In the genomic region with DNA sequence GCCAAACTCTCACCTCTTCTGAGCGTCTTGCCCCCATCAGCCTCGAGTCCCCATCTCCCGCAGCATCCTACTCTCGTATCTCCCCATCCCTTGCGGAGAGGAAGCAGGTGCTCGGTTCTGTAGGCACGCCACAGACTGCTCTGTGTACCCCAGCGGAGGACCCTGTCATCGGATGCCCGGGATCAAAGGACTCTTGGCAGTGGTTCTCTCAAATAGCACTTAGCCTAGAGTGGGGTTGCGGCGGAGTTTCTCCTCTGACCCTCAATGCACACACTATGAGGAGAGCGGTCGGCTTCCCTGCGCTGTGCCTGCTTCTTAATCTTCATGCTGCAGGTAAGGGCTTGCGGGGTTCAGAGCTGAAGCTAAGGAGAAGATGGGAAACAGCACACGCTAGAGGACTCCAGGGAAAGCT, we compare ENCODE assay signal across 8 mouse cellular contexts. TPM values are rescaled to one million over a fixed set of nuclear protein-coding genes. Genes with fewer than 3 reads are reported as not detected.
DNase-seq lines count a peak whose midpoint lies in the region; ATAC-seq and TF ChIP-seq lines count a peak whose summit lies in the region.

No protein-coding gene starts in this region.

- peak; percentile 15 for ATAC-seq in granulocyte monocyte progenitor cell, adult 5-6 weeks (replicated peaks; ENCODE audit: poor library complexity, severe bottlenecking)
- ATAC-seq in erythroid progenitor cell, adult 5-6 weeks (replicated peaks; ENCODE audit: low FRiP score, poor library complexity, severe bottlenecking): no peak

- peak; percentile 81 for DNase-seq in heart, adult 11 months
- no peak for DNase-seq in heart, adult 8-10 months (ENCODE audit: low spot score)
- DNase-seq in adrenal gland, postnatal 4 days (ENCODE audit: low spot score in 2 of 2): no peak
- no peak for DNase-seq in urinary bladder, adult 2 months (ENCODE audit: low spot score)

- TF ChIP-seq CTCF in C2C12 (IDR thresholded peaks at IDR 0.05; ENCODE audit: control insufficient read depth, insufficient read depth, insufficient read length): no peak

- H3ac ChIP-seq in C2C12 (ENCODE audit: control insufficient read depth, insufficient read length, low read depth): peak overlapping the region; percentile 8

- H3K4me3 ChIP-seq in C2C12 (ENCODE audit: insufficient read depth, poor library complexity, severe bottlenecking): no peak overlapping the region
- peak overlapping the region; percentile 46 for H3K4me3 ChIP-seq in megakaryocyte, embryonic 14.5 days (replicated peaks)

- peaks cover 8% of the 10 kb centered on the region; the same call in 1 of the 2 replicates for H3K4me1 ChIP-seq in megakaryocyte, embryonic 14.5 days

- H3K79me3 ChIP-seq in C2C12 (ENCODE audit: low read depth): no peaks in the 10 kb centered on the region

- peaks cover 9% of the 10 kb centered on the region for H3K9me3 ChIP-seq in megakaryocyte, embryonic 14.5 days

- H3K79me2 ChIP-seq in C2C12 (ENCODE audit: control insufficient read depth, insufficient read depth): no peaks in the 10 kb centered on the region

- H3K27me3 ChIP-seq in C2C12 (ENCODE audit: control insufficient read depth, insufficient read depth, insufficient read length): peaks cover 4% of the 10 kb centered on the region
- H3K27me3 ChIP-seq in megakaryocyte, embryonic 14.5 days (replicated peaks): peaks cover 12% of the 10 kb centered on the region

- H3K36me3 ChIP-seq in C2C12 (ENCODE audit: control insufficient read depth, insufficient read depth): no peaks in the 10 kb centered on the region
- H3K36me3 ChIP-seq in megakaryocyte, embryonic 14.5 days (replicated peaks; ENCODE audit: low read length): no peaks in the 10 kb centered on the region

TF ChIP-seq in C2C12, 6 proteins besides CTCF, POLR2A, EP300 and RAD21:
- TF ChIP-seq MAX (IDR thresholded peaks at IDR 0.05) (no peak), MYOG (IDR thresholded peaks at IDR 0.05; ENCODE audit: control insufficient read depth, extremely low read depth, insufficient read length) (no peak), FOSL1 (IDR thresholded peaks at IDR 0.05; ENCODE audit: insufficient read depth, low read length, poor library complexity, severe bottlenecking) (no peak), MYOD1 (IDR thresholded peaks at IDR 0.05; ENCODE audit: control insufficient read depth, insufficient read length, low read depth) (no peak), CEBPB (IDR thresholded peaks at IDR 0.05; ENCODE audit: low read depth) (no peak), USF1 (IDR thresholded peaks at IDR 0.05; ENCODE audit: low read depth) (no peak)

RNA-seq across cellular contexts. Expression of a gene that starts 0.5 kb away (rescaled TPM):
- 1 to 10 TPM; 1.3 to 1.7 (median 1.4) TPM for total RNA-seq in heart, adult 8-10 months (2022)
- polyA plus RNA-seq in C2C12 (2012; fragmentation: generic; extraction: Trizol): 0.04 TPM
- total RNA-seq in granulocyte monocyte progenitor cell, adult 5-6 weeks (2014; fragmentation: Nextera tagmentation): 0.83 TPM in 1 of 2 replicates, not detected in the other
- total RNA-seq in granulocyte monocyte progenitor cell, adult 5-6 weeks (2017): 0.73 and 2.0 TPM in 2 replicates
- not detected in 2 replicates for polyA plus RNA-seq in megakaryocyte, embryonic 14.5 days (2012; ENCODE audit: insufficient read depth, low replicate concordance)
- 10 to 100 TPM; 12.1 to 12.9 TPM for total RNA-seq in adrenal gland, postnatal 4 days (2021)
- total RNA-seq in erythroid progenitor cell, adult 5-6 weeks (2015; ENCODE audit: low replicate concordance): not detected in 2 replicates
- total RNA-seq in erythroid progenitor cell, adult 5-6 weeks (2017; ENCODE audit: low replicate concordance): 0.64 TPM in 1 of 2 replicates, not detected in the other
- 22.5 and 27.8 TPM in 2 replicates for polyA plus RNA-seq in urinary bladder, adult 2 months (2012; rRNA removed)

Comparison
In these comparisons a context has a peak if more than half of its experiments do, and no peak if none do; other contexts are left out.
1. RNA of a gene that starts 0.5 kb away (total RNA-seq): 12.1 to 12.9 TPM in adrenal gland, postnatal 4 days; 0.73 to 2.0 TPM in granulocyte monocyte progenitor cell, adult 5-6 weeks, 1.3 to 1.7 TPM in heart, adult 8-10 months and 0.64 TPM in erythroid progenitor cell, adult 5-6 weeks; every median in the first group is over 4 times any median in the second.